Comparison of ENCODE assay signal across 12 mouse cellular contexts in the genomic region with DNA sequence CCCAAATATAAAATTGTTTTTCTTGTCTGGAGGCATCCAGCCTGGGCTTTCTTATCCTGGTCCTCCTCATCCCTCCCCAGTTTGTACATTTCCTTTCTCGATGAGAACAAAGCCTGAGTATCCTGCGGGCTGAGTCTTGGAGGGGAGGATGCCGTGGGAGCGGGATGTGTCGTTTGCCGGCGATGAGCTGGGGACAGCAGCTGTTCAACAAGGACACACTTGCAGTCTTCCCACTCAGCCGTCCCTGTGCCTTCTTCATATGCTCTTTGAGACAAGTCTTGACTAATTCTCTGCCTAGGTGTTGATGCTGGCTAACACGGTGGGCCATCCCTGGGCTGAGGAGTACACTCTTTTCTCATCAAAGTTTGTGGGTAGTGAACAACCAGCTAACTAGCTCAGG. TPM values are rescaled to one million over a fixed set of nuclear protein-coding genes. Genes with fewer than 3 reads are reported as not detected.
DNase-seq lines count a peak whose midpoint lies in the region; ATAC-seq and TF ChIP-seq lines count a peak whose summit lies in the region.
"Had no signal": no experiment of that assay in that cellular context is flagged by ENCODE, and none has a peak within 500 bp of the region (broad histone marks: within the 10 kb centered on the region; RNA-seq: fewer than 3 reads in every experiment).

No protein-coding gene starts in this region.

- ATAC-seq in kidney, embryonic 14.5 days (ENCODE audit: low FRiP score, low TSS enrichment): no peak
- ATAC-seq in lung, embryonic 14.5 days (ENCODE audit: insufficient read depth): no peak
- no peak for ATAC-seq in lung, postnatal 0 days
- ATAC-seq in limb, embryonic 11.5 days (ENCODE audit: insufficient number of reproducible peaks, low FRiP score, low TSS enrichment, low read depth): no peak
- ATAC-seq: intestine, embryonic 15.5 days had no signal

- H3K9ac ChIP-seq in kidney, embryonic 14.5 days (ENCODE audit: low read depth, low read length): no peak overlapping the region
- H3K9ac ChIP-seq in lung, embryonic 14.5 days: no peak overlapping the region
- no peak overlapping the region for H3K9ac ChIP-seq in lung, postnatal 0 days (replicated peaks; ENCODE audit: low read depth)
- no peak overlapping the region for H3K9ac ChIP-seq in limb, embryonic 11.5 days (ENCODE audit: low read length)
- H3K9ac ChIP-seq: intestine, embryonic 15.5 days; limb, embryonic 12.5 days; neural tube, embryonic 15.5 days had no signal

- DNase-seq in kidney, adult 11 months: peak; percentile 3
- DNase-seq in lung, embryonic 14.5 days: peak; percentile 38
- DNase-seq in lung, postnatal 0 days (ENCODE audit: low spot score): no peak
- peak; percentile 46 to 61 for DNase-seq in kidney, postnatal 4 days
- DNase-seq in limb, embryonic 11.5 days (ENCODE audit: low spot score): peak; percentile 18
- DNase-seq in retina, embryonic 14.5 days (ENCODE audit: low spot score): no peak
- DNase-seq in cerebellum, postnatal 25 days: no peak
- DNase-seq: cerebellum, adult 11-12 months had no signal

- WGBS in kidney, embryonic 14.5 days: 52% methylated on average over 9 of the region's 9 CpGs
- 36% methylated on average over 9 of the region's 9 CpGs for WGBS in lung, embryonic 14.5 days
- 40% methylated on average over 9 of the region's 9 CpGs for WGBS in lung, postnatal 0 days
- WGBS in limb, embryonic 11.5 days: 81% methylated on average over 9 of the region's 9 CpGs

- H3K36me3 ChIP-seq in kidney, embryonic 14.5 days (ENCODE audit: control insufficient read depth, insufficient read depth, low read length): no peaks in the 10 kb centered on the region
- no peaks in the 10 kb centered on the region for H3K36me3 ChIP-seq in lung, embryonic 14.5 days (ENCODE audit: insufficient read depth)
- no peaks in the 10 kb centered on the region for H3K36me3 ChIP-seq in lung, postnatal 0 days (ENCODE audit: insufficient read depth, low read length)
- no peaks in the 10 kb centered on the region for H3K36me3 ChIP-seq in limb, embryonic 11.5 days (ENCODE audit: control insufficient read depth, insufficient read depth, low read length)
- H3K36me3 ChIP-seq: intestine, embryonic 15.5 days; limb, embryonic 12.5 days; neural tube, embryonic 15.5 days had no signal

- H3K4me2 ChIP-seq in kidney, embryonic 14.5 days (replicated peaks; ENCODE audit: low read depth, low read length): no peak overlapping the region
- H3K4me2 ChIP-seq in lung, embryonic 14.5 days: no peak overlapping the region
- H3K4me2 ChIP-seq in lung, postnatal 0 days (replicated peaks; ENCODE audit: low read depth, low read length): no peak overlapping the region
- no peak overlapping the region for H3K4me2 ChIP-seq in limb, embryonic 11.5 days (ENCODE audit: low read depth, severe bottlenecking)
- H3K4me2 ChIP-seq: intestine, embryonic 15.5 days; limb, embryonic 12.5 days; neural tube, embryonic 15.5 days had no signal

- peaks cover 7% of the 10 kb centered on the region; the same call in 1 of the 2 replicates for H3K4me1 ChIP-seq in kidney, embryonic 14.5 days (ENCODE audit: control insufficient read depth, insufficient read depth, low read length)
- H3K4me1 ChIP-seq in lung, embryonic 14.5 days (ENCODE audit: insufficient read depth): no peaks in the 10 kb centered on the region
- peaks cover 5% of the 10 kb centered on the region; the same call in 1 of the 2 replicates for H3K4me1 ChIP-seq in lung, postnatal 0 days (ENCODE audit: insufficient read depth, low read depth, low read length)
- H3K4me1 ChIP-seq in limb, embryonic 11.5 days (ENCODE audit: control insufficient read depth, insufficient read depth, low read length): no peaks in the 10 kb centered on the region
- H3K4me1 ChIP-seq: intestine, embryonic 15.5 days; limb, embryonic 12.5 days; neural tube, embryonic 15.5 days had no signal

- H3K9me3 ChIP-seq in kidney, embryonic 14.5 days (ENCODE audit: control insufficient read depth, low read length): no peaks in the 10 kb centered on the region
- H3K9me3 ChIP-seq in lung, embryonic 14.5 days (ENCODE audit: low read depth, low read length): no peaks in the 10 kb centered on the region
- H3K9me3 ChIP-seq in lung, postnatal 0 days (ENCODE audit: low read length): no peaks in the 10 kb centered on the region
- no peaks in the 10 kb centered on the region for H3K9me3 ChIP-seq in limb, embryonic 11.5 days (ENCODE audit: control insufficient read depth, low read length)
- H3K9me3 ChIP-seq: intestine, embryonic 15.5 days; neural tube, embryonic 15.5 days had no signal

- TF ChIP-seq EP300 in lung, postnatal 0 days (IDR thresholded peaks at IDR 0.05): no peak

- H3K4me3 ChIP-seq in kidney, embryonic 14.5 days (ENCODE audit: low read length): no peak overlapping the region
- no peak overlapping the region for H3K4me3 ChIP-seq in lung, embryonic 14.5 days (ENCODE audit: low read depth, low read length)
- H3K4me3 ChIP-seq in lung, postnatal 0 days (ENCODE audit: low read depth, low read length): no peak overlapping the region
- H3K4me3 ChIP-seq in limb, embryonic 11.5 days (ENCODE audit: low read depth, low read length): no peak overlapping the region
- H3K4me3 ChIP-seq: intestine, embryonic 15.5 days; limb, embryonic 12.5 days; neural tube, embryonic 15.5 days had no signal

- TF ChIP-seq CTCF in lung, embryonic 14.5 days (IDR thresholded peaks at IDR 0.05; ENCODE audit: low read depth): no peak
- TF ChIP-seq CTCF in lung, postnatal 0 days (IDR thresholded peaks at IDR 0.05): no peak

- no peaks in the 10 kb centered on the region for H3K27me3 ChIP-seq in kidney, embryonic 14.5 days (ENCODE audit: control insufficient read depth, insufficient read depth, low read length)
- no peaks in the 10 kb centered on the region for H3K27me3 ChIP-seq in lung, embryonic 14.5 days (ENCODE audit: insufficient read depth, low read length)
- no peaks in the 10 kb centered on the region for H3K27me3 ChIP-seq in lung, postnatal 0 days (replicated peaks; ENCODE audit: insufficient read depth, low read length)
- no peaks in the 10 kb centered on the region for H3K27me3 ChIP-seq in limb, embryonic 11.5 days (ENCODE audit: control insufficient read depth, insufficient read depth, low read length)
- H3K27me3 ChIP-seq: intestine, embryonic 15.5 days; limb, embryonic 12.5 days; neural tube, embryonic 15.5 days had no signal

- no peak overlapping the region for H3K27ac ChIP-seq in kidney, embryonic 14.5 days (ENCODE audit: low read depth, low read length)
- no peak overlapping the region for H3K27ac ChIP-seq in lung, embryonic 14.5 days (ENCODE audit: low read depth)
- H3K27ac ChIP-seq in lung, postnatal 0 days (ENCODE audit: low read length): no peak overlapping the region
- H3K27ac ChIP-seq in limb, embryonic 11.5 days (replicated peaks; ENCODE audit: low read depth, low read length): no peak overlapping the region
- H3K27ac ChIP-seq: intestine, embryonic 15.5 days; limb, embryonic 12.5 days; neural tube, embryonic 15.5 days had no signal

RNA-seq across cellular contexts. Expression of a gene that starts 13.5 kb away (rescaled TPM):
- 54.9 and 93.2 TPM in 2 replicates for polyA plus RNA-seq in kidney, embryonic 14.5 days (2014; fragmentation: Nextera tagmentation; extraction: Ambion mirVana)
- 37.2 and 39.9 TPM in 2 replicates for polyA plus RNA-seq in lung, embryonic 14.5 days (2014; fragmentation: Nextera tagmentation; extraction: Ambion mirVana)
- polyA plus RNA-seq in lung, postnatal 0 days (2015; fragmentation: Nextera tagmentation; extraction: Ambion mirVana): 54.1 and 65.8 TPM in 2 replicates
- 48.1 and 54.8 TPM in 2 replicates for polyA plus RNA-seq in limb, embryonic 11.5 days (2014; fragmentation: Nextera tagmentation; extraction: Ambion mirVana)

Comparison
In these comparisons a context has a peak if more than half of its experiments do, and no peak if none do; other contexts are left out.
1. DNase-seq: peak in kidney, adult 11 months (single experiment), lung, embryonic 14.5 days (single experiment), kidney, postnatal 4 days (2 of 2) and limb, embryonic 11.5 days (single experiment); none in lung, postnatal 0 days (single experiment), retina, embryonic 14.5 days (single experiment) and cerebellum, postnatal 25 days (0 of 2).